31 mouse cellular contexts compared by ENCODE assay signal in the genomic region with DNA sequence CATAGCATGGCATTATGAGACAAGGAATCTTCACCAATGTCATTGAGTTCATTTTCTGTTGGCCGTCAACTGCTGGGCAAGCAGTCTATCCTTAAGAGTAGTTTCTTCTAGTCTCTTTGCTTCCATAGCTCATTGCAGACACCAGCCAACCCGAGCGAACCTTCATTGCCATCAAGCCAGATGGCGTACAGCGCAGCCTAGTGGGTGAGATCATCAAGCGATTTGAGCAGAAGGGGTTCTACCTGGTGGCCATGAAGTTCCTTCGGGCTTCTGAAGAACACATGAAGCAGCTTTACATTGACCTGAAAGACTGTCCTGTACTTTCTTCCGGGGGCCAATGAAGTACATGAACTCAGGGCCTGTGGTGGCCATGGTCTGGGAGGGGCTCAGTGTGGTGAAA.
"Had no signal": no experiment of that assay in that cellular context is flagged by ENCODE, and none has a peak within 500 bp of the region (broad histone marks: within the 10 kb centered on the region; RNA-seq: fewer than 3 reads in every experiment).

No protein-coding gene starts in this region.

- H3K9me3 ChIP-seq: heart, embryonic 10.5 days; heart, embryonic 12.5 days; heart, embryonic 13.5 days; heart, embryonic 15.5 days; hindbrain, embryonic 10.5 days; hindbrain, embryonic 12.5 days; hindbrain, embryonic 13.5 days; hindbrain, embryonic 15.5 days; intestine, embryonic 15.5 days; kidney, embryonic 15.5 days had no signal

- H3K36me3 ChIP-seq: heart, embryonic 10.5 days; heart, embryonic 12.5 days; heart, embryonic 13.5 days; heart, embryonic 15.5 days; hindbrain, embryonic 10.5 days; hindbrain, embryonic 12.5 days; hindbrain, embryonic 13.5 days; hindbrain, embryonic 15.5 days; intestine, embryonic 15.5 days; kidney, embryonic 15.5 days had no signal

- H3K9ac ChIP-seq: heart, embryonic 12.5 days; heart, embryonic 13.5 days; heart, embryonic 15.5 days; hindbrain, embryonic 12.5 days; hindbrain, embryonic 13.5 days; hindbrain, embryonic 14.5 days; hindbrain, embryonic 15.5 days; intestine, embryonic 15.5 days; kidney, embryonic 15.5 days had no signal

- H3K27me3 ChIP-seq: heart, embryonic 12.5 days; heart, embryonic 13.5 days; heart, embryonic 15.5 days; hindbrain, embryonic 12.5 days; hindbrain, embryonic 13.5 days; hindbrain, embryonic 15.5 days; intestine, embryonic 15.5 days; kidney, embryonic 15.5 days had no signal

- H3K4me3 ChIP-seq: heart, embryonic 10.5 days; heart, embryonic 12.5 days; heart, embryonic 13.5 days; heart, embryonic 15.5 days; hindbrain, embryonic 10.5 days; hindbrain, embryonic 12.5 days; hindbrain, embryonic 13.5 days; hindbrain, embryonic 15.5 days; intestine, embryonic 15.5 days; kidney, embryonic 15.5 days; layer of hippocampus, adult 2 months had no signal

- H3K4me1 ChIP-seq: hindbrain, embryonic 10.5 days; hindbrain, embryonic 12.5 days; hindbrain, embryonic 13.5 days; hindbrain, embryonic 15.5 days; intestine, embryonic 15.5 days; kidney, embryonic 15.5 days had no signal

- H3K4me2 ChIP-seq: heart, embryonic 11.5 days; heart, embryonic 12.5 days; heart, embryonic 13.5 days; heart, embryonic 15.5 days; hindbrain, embryonic 12.5 days; hindbrain, embryonic 13.5 days; hindbrain, embryonic 14.5 days; hindbrain, embryonic 15.5 days; intestine, embryonic 15.5 days; kidney, embryonic 15.5 days had no signal

- H3K27ac ChIP-seq: heart, embryonic 10.5 days; heart, embryonic 13.5 days; heart, embryonic 15.5 days; hindbrain, embryonic 10.5 days; hindbrain, embryonic 12.5 days; hindbrain, embryonic 13.5 days; hindbrain, embryonic 14.5 days; hindbrain, embryonic 15.5 days; hindbrain, postnatal 0 days; intestine, embryonic 15.5 days; kidney, embryonic 15.5 days; kidney, postnatal 0 days; layer of hippocampus, adult 2 months had no signal

- DNase-seq: heart, postnatal 10 days; heart, postnatal 14 days; heart, postnatal 36 days; heart, postnatal 4 days; kidney, adult 11 months; kidney, adult 18-20 months; kidney, adult 2 months; kidney, adult 8-10 months; kidney, adult 9 months; kidney, postnatal 10 days; kidney, postnatal 14 days; kidney, postnatal 25 days; kidney, postnatal 36 days; kidney, postnatal 4 days; layer of hippocampus, adult 9-11 months; layer of hippocampus, postnatal 36 days had no signal
